28 mouse cellular contexts compared by ENCODE assay signal in genomic region chr13:34355656-34356055, GRCm38 (mm10). TPM values are rescaled to one million over a fixed set of nuclear protein-coding genes. Genes with fewer than 3 reads are reported as not detected.
A peak's percentile ranks its signal among the peaks of the same experiment; 100 is the strongest.
DNase-seq lines count a peak whose midpoint lies in the region; TF ChIP-seq lines count a peak whose summit lies in the region.
"Had no signal": no experiment of that assay in that cellular context is flagged by ENCODE, and none has a peak within 500 bp of the region (broad histone marks: within the 10 kb centered on the region; RNA-seq: fewer than 3 reads in every experiment).

No protein-coding gene starts in this region.

- DNase-seq in gastrocnemius, adult 2 months = peak; percentile 70
- no peak for DNase-seq in gastrocnemius, postnatal 4 days (ENCODE audit: low spot score in 2 of 2)
- peak; percentile 32 to 50 for DNase-seq in heart, adult 9 months (ENCODE audit: low spot score in 2 of 2)
- no peak for DNase-seq in heart, postnatal 25 days (ENCODE audit: low spot score)
- DNase-seq in heart, postnatal 14 days = peak; percentile 7 to 49
- no peak for DNase-seq in right cerebral cortex, postnatal 4 days
- no peak for DNase-seq in layer of hippocampus, postnatal 36 days
- DNase-seq: adrenal gland, postnatal 14 days; cerebellum, adult 11 months; cerebellum, adult 9-11 months; kidney, adult 9 months; kidney, postnatal 10 days; lung, embryonic 14.5 days; retina, postnatal 1 day; right cerebral cortex, postnatal 14 days; spleen, adult 18-20 months; thymus, adult 18-20 months; thymus, postnatal 25 days had no signal

- H3K4me3 ChIP-seq in gastrocnemius, adult 2 months = no peak overlapping the region
- H3K4me3 ChIP-seq: embryonic facial prominence, embryonic 13.5 days; forebrain, embryonic 10.5 days; limb, embryonic 12.5 days; liver, embryonic 15.5 days; midbrain, embryonic 10.5 days; midbrain, embryonic 15.5 days; neural tube, embryonic 15.5 days had no signal

- H3K27ac ChIP-seq in gastrocnemius, adult 2 months = peak overlapping the region; percentile 35; the same call in 1 of the 2 replicates
- H3K27ac ChIP-seq: embryonic facial prominence, embryonic 13.5 days; forebrain, embryonic 10.5 days; hindbrain, embryonic 14.5 days; limb, embryonic 12.5 days; liver, embryonic 15.5 days; midbrain, embryonic 10.5 days; midbrain, embryonic 15.5 days; neural tube, embryonic 15.5 days; stomach, postnatal 0 days had no signal

- intact Hi-C loops in gastrocnemius, adult 2 months (cut with DNase I) = no loop called here
- intact Hi-C loops in heart, postnatal 25 days (cut with DNase I) = no loop called here
- intact Hi-C loops in heart, postnatal 14 days (cut with DNase I) = no loop called here

- TF ChIP-seq CTCF in gastrocnemius, adult 2 months (IDR thresholded peaks at IDR 0.05) = no peak

RNA-seq across cellular contexts. Expression of gene Slc22a23, which starts 10.7 kb away (rescaled TPM):
- 10 to 100 TPM in 1 of 2 experiments, 1 to 10 TPM in 1; 8.8 to 15.3 TPM for total RNA-seq in gastrocnemius, adult 2 months (2021)
- total RNA-seq in gastrocnemius, postnatal 4 days (2021) = 1 to 10 TPM; 7.4 to 7.8 TPM
- total RNA-seq in heart, postnatal 25 days (2021) = 10 to 100 TPM in 1 of 2 experiments, 1 to 10 TPM in 1; 8.6 to 10.7 TPM
- total RNA-seq in heart, postnatal 14 days (2021) = 10 to 100 TPM in 1 of 2 experiments, 1 to 10 TPM in 1; 7.4 to 10.8 TPM
- total RNA-seq in layer of hippocampus, postnatal 36 days (2021) = 10 to 100 TPM; 36.0 to 36.5 TPM
- total RNA-seq: granulocyte monocyte progenitor cell, adult 5-6 weeks had no signal

Comparison
In these comparisons a context has a peak if more than half of its experiments do, and no peak if none do; other contexts are left out.
1. DNase-seq: peak in gastrocnemius, adult 2 months (single experiment), heart, adult 9 months (2 of 2) and heart, postnatal 14 days (2 of 2); none in gastrocnemius, postnatal 4 days (0 of 2), heart, postnatal 25 days (single experiment), right cerebral cortex, postnatal 4 days (single experiment) and layer of hippocampus, postnatal 36 days (0 of 2).